Mouse (Mus musculus): ENCODE measurements around the gene Dhh.

Dhh gene

DNA sequence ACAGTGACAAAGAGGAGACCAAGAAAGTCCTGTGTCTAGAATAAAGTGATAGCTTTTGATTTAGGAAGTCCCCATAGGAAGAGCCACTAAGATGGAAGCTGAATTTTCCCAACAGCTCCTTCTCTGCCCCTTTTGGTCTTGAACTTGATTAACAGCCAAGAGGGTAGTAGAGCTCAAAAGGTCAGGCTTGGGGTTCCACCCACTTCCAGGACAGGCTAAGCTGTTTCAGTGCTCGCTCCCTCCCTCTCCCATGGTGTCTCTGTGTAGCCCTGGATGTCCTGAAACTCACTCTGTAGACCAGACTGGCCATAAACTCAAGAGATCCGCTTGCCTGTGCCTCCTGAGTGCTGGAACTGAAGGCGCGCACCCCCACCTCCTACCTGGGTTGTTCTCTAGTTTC, 17.7 kb upstream of the Dhh start:
- DNase-seq (ENCODE audit: low read depth) = no peak

DNA sequence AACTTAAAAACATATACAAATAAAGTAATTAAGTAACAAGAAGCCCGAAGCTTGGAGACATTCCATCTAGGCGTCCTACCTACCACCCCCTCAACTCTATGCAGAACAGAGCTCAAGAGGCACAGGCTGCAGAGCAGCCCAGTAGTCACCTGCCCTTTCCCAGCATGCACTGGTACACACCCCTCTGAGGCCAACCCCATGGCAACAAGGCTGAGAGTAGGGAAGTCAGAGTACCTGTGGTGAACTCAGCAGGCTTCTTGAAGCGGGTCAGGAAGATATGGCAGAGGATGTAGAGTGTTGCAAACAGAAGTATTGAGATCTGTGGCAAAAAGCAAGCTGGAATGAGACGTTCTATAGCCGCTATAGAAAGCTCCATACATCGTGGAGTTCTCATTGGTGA, 16.6 kb upstream of the Dhh start:
- no peak for DNase-seq (ENCODE audit: low read depth)

DNA sequence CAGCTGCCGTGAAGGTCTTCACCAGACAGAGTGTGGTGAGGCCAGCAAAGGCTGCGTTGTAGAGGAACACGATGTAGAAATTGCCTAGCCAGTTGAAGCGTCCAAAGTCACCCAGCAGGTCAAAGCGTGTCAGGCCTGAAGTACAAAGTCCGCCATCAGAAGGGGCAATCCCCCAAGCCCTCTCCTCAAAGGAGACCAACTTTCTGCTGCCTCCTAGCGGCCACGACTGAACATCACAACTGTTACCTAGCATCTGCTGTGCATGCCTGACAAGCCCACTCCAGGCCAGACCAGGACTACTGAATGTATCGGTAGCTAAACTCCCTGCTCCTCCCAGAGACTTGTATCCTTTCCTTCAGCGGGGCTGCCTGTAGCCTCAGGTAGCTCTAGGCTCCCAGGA, 6.4 kb upstream of the Dhh start:
- no peak for DNase-seq (ENCODE audit: low read depth)

DNA sequence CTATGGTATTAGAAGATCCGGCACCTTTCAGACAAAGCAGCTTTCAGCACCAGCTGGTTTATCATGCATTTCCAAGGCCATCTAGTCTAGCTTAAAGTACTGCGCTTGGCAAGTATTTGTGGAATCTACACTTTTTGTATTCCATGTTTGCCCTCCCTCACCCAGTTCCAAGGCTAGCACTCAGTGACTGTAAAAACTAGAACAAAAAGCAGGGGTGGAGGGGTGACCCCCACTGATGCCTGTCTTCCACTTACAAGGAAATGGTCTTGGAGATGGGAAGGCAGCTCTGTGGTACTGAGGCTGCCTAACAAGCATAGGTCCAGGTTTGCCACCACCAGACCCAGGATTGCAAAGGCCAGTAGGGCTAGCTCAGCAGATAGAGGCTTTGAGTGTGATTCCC, 4.3 kb upstream of the Dhh start:
- DNase-seq (ENCODE audit: low read depth) = no peak

DNA sequence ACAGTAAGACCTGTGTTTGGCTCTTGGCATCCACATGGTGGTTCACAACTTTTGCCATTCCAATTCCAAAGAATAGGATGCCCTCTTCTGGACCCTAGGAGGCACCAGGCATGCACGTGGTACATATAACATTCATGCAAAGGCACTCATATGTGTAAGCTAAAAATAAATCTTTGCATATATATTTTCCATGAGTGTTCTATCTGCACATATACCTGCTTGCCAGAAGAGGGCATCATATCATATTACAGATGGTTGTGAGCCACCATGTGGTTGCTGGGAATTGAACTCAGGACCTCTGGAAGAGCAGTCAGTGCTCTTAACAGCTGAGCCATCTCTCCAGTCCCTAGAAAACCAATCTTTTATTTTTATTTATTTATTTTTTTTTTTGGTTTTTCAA, 3.2 kb upstream of the Dhh start:
- no peak for DNase-seq (ENCODE audit: low read depth)

DNA sequence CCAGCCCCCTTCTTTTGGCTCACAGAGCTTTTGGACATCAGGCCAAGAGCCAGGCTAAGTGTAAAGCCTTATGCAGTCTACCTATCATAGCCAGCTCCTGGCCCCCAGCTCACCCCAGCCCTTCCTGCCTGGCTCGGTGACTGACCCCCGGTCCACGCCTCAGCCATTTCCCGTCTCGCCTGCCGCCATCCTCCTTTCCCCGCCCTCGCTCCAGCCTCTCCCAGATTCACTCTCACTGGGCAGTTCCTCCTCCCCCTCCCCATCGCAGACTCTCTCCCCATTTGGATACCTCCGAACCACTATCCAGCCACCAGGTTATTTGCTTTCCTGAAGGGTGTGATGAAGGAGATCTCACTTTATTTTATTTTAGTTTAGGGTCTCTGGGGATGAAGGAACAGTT, 845 bp downstream of the Dhh start:
- DNase-seq (ENCODE audit: low read depth) = no peak

DNA sequence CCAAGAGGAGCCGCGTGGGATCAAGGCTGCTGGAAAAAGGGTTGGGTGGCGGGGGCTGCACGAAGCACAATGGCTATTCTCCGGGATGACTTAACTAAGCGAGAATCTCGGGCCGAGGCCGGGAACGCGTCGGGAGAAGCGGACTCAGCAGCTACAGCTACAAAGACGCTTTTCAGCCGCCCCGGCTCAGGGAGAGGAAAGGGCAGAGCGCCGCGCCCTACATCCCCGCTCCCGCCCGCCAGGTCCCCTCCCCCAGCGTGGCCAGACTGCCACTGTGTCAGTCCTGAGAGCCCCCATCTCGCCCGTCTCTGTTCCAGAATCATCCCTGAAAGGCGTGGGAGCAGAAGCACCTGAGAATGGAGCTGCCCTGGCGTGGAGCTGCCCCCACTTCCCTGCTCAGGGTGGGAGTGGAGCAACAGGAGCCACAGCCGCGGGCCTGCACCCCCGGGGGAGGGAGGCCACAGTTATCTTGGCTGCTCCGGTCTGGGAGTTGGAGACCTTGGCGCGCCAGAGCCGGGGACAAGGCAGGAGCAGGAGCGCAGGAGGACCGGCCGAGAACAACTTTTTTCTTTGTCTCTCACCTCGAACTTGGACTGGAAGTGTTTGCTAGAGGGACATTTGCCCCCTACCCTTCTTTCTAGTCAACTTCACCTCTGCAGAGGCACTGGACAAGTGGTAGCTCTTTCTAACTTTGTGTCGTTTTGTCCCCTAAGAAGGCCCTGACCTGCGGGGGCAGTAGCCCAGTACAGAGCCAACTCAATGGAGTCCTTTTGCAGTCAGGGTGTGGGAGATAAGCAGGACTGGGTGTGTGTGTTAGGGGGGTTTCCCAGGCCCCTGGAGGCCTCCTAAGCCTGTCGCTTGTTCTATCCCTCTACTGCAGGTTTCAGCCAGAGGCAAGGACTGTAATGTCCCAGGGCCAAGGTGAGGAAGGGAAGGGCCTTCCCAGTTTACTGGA, 2.4 kb downstream of the Dhh start:
- DNase-seq (ENCODE audit: low read depth) = no peak

DNA sequence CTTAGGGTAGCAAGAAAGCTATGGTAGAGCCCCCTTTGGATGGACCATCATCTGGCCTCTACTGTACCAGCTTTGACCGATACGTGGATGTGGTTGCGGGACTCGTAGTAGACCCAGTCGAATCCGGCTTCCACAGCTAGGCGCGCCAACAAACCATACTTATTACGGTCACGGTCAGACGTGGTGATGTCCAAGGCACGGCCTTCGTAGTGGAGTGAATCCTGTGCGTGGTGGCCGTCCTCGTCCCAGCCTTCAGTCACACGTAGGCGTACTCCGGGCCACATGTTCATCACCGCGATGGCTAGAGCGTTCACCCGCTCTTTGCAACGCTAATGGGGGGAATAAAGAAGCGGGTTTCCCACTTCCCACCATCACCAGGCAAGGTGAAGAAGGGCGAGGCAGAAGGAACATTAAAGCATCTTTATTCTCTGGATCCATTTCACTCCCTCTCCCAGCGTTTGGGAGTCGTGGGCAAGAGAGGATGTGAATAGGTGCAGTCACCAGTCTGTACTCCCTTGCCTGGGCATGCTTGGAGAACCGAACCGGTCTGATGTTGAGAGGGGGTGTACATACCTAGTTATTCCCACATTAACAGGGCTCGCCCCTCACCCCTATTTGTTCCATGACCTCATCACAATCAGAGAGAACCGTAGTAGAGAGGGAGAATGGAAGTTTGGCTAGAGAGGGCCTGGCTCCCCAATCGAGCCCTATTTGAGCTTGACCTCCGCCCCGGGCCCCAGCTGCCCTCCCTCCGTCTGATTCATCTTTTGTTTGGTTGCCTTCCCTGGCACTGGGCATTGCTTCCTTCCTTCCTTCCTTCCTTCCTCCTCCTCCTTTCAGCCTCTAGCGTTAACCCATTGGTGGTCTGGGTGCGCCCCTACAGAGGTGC, 3.4 kb downstream of the Dhh start:
- DNase-seq (ENCODE audit: low read depth) = no peak

DNA sequence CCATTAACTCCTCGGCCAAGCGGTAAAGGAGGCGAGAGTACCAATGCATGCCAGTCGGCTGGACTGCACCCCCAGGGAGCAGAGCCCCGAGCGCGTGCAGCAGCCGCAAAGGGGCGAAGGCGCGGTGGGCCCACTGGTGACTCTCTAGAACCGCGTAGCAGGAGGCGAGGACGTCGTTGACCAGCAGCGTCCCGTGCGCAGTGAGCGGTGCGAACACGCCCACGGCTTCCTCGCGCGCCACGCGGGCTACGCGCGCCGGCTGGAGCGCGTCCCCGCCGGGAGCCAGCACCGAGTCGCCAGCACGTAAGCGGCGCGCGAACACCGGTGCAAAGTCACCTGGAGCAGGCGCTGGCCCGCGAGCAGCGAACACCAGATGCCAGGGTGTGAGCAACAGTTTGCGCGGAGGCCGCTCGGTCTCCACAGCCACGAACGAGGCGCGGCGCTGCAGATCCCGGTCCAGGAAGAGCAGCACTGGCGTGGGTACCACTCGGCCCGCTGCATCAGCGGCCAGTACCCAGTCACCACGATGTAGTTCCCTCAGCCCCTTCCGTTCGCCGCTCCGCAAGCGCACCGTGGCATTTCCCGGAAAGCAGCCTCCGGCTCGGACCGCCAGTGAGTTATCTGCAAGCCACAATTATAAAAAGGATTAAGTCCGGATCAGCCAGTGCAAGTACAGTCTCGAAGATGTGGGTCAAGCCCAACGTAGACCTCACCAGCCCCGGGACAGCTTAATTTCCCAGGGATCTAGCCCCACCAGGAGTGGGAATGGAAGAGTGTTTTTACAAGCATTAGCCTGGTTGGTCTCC, 4.2 kb downstream of the Dhh start, which contains the start of gene Rhebl1:
TSS of gene Rhebl1 (minus strand) at position 601 of the 806 bp plus-strand sequence.
- no peak for DNase-seq (ENCODE audit: low read depth)

DNA sequence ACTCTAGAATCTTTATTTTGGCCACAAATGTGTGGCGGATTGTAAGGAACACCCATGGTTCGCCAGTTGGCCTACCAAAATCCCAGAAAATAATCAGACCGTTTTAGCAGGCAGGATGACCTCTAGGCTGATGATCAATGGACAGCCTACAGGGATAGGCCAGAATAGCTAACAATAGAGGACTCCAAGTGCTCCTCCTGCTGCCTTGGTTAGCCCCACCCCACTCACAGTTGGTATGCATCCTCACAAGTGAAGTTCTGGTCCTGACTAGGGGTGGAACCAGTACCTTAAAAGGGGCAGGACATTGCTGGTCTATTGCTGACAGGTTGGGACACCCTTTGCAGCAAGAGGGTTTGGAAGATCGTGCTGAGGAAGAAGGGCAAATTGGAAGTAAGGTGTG, 5.3 kb downstream of the Dhh start:
- DNase-seq (ENCODE audit: low read depth) = no peak

DNA sequence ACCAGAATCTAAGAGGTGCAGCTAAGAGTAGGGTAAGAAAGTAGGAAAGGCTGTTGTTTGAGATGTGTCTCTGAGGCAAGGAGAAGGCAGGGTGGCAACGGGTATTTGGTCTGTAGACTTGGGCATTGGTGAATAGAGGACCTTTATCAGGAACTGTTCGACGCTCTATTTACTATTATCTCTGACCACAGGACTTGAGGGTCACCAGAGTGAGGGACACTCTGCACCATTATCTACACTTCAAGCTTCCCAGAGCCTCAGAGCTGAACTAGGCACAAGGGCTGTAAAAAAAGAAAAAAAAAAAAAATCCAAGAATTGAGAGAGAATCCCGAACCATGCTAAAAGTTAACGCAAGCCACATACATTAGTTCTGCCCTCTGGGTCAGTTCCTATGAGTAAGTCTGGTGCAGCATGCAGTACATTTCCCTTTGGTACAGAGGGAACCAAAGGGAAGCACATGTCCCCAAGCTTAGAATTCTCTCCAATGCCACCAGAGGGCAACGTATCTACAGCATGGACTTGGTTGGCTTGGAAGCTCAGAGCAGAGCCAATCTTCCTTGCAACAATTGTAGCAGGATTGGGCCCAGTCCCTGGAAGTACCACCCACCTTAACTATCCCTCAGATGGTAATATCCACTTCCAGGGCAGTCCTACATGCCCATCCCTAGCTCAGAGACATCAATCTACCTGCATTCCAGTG, 6.3 kb downstream of the Dhh start:
- DNase-seq (ENCODE audit: low read depth) = peak; percentile 63

DNA sequence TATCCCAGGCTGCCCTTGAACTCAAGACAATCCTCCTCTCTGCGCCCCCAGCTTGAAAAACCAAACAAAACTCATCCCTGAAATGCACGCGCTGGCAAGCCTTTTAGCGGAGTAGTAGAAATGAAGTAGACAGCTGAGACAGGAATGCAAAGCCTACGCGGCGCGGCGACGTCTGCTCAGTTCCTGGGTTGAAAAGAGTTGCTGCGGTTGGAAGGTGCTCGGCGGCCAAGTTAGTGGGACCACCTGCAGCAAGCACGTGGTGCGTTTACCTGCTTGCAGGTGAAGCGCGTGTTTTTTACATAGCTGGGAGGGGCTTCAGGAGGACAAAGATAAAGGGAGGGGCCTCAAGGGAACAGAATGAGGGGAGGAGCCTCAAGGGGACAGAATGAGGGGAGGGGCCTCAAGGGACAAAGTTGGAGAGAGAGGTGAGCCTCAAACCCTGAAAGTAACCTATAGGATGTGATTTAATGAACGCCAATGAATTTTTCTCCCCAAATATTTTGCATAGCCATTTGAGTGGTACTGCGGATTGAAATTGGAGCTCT, 7.1 kb downstream of the Dhh start:
- DNase-seq (ENCODE audit: low read depth) = no peak

DNA sequence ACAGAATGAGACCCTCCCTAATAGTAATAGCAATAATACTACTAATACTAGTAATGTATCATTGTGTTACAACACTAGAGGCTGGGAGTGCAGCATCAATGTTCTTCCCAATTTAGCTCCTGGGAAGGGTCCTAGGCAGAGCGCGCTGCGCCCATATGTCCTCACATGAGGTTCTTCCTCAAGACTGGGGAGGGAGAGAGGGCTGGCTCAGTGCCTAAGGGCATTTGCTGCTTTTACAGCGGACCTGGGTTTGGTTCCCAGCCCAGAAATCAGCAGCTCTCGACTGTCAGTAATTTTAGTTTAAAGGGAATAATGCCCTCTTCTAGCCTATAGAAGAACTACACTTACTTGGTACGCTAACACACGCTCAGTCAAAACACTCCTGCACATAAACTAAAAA, 10.8 kb downstream of the Dhh start:
- no peak for DNase-seq (ENCODE audit: low read depth)

DNA sequence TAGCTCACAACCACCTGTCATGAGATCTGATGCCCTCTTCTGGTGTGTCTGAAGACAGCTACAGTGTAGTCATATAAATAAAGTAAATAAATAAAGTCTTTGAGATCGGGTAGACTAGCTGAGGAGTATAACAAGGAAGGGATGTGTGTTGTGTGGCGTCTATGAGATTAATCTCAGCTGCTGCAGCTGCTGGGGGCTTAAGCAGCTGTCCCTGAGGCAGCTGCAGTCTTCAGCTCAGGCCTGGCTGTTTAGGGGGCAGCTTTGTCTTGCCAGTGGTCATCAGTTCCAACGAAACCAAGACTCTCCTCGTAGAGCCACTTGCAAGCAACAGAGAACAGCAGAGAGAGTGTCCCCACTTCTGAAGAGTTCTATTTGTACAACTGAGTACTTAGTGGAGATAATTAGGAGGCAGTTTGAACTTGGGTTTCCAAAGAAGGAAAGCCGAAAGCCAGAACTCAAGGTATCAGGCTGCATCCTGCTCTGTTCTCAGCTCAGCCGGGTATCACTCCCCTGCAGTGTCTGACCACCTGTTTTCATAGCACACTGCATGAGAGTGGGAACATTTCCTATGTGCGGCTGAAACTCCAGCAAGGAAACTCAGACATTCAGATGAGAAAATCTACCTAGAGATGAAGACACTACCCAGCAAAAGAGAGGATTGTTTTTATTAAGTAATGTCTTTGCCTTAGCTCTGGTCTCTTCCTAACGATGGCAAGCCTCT, 11.5 kb downstream of the Dhh start:
- no peak for DNase-seq (ENCODE audit: low read depth)

DNA sequence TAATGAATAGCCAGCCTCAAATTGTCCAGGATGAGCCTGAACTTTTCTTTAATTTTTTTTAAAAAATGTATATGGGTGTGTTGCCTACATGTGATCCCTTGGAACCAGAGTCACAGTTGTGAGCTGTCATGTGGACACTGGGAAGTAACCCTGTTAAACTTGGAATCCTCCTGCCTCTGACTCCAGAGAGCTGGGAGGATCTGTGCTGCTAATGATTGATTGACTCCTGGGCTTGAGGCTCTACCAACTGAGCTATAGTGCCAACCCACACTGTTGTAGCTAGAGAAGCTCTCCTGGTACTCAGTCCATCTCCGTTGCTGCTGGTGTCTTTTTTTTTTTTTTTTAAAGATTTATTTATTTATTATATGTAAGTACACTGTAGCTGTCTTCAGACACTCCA, 14.2 kb downstream of the Dhh start:
- no peak for DNase-seq (ENCODE audit: low read depth)

DNA sequence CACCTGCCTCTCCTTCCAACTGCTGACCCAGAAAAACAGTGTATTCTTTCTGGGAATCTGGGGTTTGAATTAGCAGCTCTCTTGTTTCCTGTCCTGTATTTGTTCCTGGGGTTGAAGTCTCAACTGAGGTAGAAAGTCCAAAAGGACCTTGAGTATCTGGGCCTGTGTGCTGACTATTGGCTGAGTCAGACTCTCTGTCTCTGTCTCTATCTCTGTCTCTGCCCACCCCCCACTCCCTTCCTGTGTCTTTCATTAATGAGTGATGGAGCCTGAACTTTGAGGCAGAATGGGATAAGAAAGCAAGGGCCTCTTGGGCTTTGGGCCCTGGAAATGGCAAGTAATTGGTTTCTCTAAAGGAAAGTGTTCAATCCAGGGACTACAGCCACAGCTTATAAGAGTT, 14.7 kb downstream of the Dhh start:
- DNase-seq (ENCODE audit: low read depth) = no peak

DNA sequence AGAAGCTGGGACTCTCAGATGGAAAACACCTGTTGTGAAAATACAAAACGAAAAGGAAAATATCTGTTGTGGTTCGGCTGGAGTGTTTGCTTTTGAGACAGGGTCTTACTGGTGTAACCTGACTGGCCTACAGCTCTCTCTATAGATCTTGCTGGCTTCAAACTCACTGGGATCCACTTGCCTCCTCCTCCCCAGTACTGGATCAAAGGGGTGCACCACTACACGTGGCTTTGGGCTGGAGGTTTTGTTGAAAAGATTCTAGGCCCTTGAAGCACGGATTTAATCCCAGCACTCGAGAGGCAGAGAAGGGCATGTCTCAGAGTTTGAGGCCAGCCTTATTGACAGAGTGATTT, 16.7 kb downstream of the Dhh start:
- DNase-seq (ENCODE audit: low read depth) = no peak

DNA sequence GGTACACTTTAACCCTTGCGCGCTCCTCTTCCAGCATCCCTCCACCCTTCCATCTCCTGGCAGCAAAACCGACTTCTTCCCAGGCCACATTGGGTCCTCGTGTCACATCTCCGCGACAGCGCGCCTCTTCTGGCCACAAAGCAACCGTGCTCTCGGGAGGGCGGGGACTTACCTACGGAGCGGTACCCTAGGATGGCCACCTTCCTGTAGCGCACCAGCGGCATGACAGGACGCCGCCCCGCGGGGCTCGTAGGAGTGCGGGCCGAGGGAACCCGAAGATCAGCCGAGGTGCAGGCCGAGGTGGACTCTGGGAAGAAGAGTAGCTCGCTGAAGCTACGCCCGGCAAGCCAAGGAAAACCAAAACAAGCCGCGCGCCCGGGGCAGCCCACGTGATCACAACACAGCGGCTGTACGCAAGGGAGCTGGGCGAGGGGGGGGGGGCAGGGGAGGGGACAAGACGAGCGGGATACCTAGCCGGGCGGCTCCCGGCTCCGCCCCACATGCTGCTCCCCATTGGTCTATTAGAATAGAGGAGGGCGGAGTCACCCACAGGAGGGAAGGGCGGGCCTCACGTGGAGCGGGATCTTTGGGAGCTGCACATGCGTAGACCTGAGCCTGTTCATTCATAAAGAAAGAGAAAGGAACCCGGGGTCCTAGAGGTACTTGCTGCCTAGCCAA, 17.2 kb downstream of the Dhh start:
- peak; percentile 93 for DNase-seq (ENCODE audit: low read depth)

DNA sequence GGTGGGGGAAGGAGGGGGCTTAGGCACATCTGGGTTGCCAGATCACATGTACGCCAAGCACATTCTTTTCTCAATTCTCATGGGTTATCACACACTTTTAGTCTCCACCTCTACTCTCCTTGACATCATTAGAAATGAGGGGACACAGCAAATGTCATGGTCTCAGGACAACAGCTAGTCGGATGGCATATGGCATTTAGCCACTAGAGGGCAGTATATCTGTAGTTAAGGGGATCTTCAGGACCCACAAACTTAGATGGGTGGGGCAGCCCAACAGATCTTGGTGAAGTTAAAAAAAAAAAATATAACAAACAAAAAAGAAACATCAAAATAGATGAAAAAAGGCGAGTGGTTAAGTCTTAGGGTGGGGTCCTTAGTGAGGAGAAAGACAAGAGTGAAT, 21.0 kb downstream of the Dhh start:
- DNase-seq (ENCODE audit: low read depth) = peak; percentile 72

Measured in c-Kit-positive CD71-negative TER-119-negative erythroid progenitor cells, embryonic 14.5 days (primary cell).